In the genomic region with DNA sequence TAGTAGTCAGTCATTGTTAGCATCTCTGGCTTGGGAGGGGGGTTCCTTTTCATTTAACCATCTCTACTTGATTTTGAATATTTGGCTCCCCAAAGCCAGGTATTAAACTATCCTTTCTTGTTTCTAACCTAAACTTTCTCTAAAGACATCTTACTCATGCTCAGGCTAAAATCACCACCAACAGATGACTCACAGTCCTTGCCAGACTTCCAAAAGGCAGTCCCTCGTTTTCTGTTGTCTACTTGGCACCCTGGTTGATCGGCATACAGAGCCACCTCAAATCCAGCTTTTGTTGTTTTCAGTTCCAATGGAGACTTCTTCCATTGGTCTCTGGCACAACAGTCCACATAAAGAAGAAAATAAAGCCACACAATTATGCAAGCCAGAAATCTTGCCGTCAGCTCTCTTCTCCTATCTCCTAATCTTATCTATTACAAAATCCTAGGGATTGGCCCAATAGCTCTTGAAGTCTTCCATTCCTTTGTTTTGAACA, we compare ENCODE assay signal across 16 mouse cellular contexts.
"Had no signal": no experiment of that assay in that cellular context is flagged by ENCODE, and none has a peak within 500 bp of the region (broad histone marks: within the 10 kb centered on the region; RNA-seq: fewer than 3 reads in every experiment).

No protein-coding gene starts in this region.

- ATAC-seq: midbrain, embryonic 15.5 days had no signal

- H3K27ac ChIP-seq: kidney, postnatal 0 days; left cerebral cortex, adult 2 months; liver, embryonic 13.5 days; midbrain, embryonic 12.5 days; midbrain, embryonic 15.5 days; neural tube, embryonic 12.5 days; neural tube, embryonic 15.5 days had no signal

- H3K36me3 ChIP-seq: liver, embryonic 13.5 days; midbrain, embryonic 12.5 days; midbrain, embryonic 15.5 days; neural tube, embryonic 12.5 days; neural tube, embryonic 15.5 days had no signal

- H3K9me3 ChIP-seq: liver, embryonic 13.5 days; midbrain, embryonic 12.5 days; midbrain, embryonic 15.5 days; neural tube, embryonic 12.5 days; neural tube, embryonic 15.5 days had no signal

- DNase-seq: kidney, postnatal 36 days; layer of hippocampus, postnatal 36 days; liver, embryonic 13.5 days; lung, adult 2 months; lung, postnatal 14 days; lung, postnatal 4 days; retina, postnatal 1 day; right cerebral cortex, postnatal 25 days; thymus, adult 18-20 months; thymus, postnatal 36 days had no signal

- H3K27me3 ChIP-seq: liver, embryonic 13.5 days; midbrain, embryonic 12.5 days; midbrain, embryonic 15.5 days; neural tube, embryonic 12.5 days; neural tube, embryonic 15.5 days had no signal

- H3K4me1 ChIP-seq: midbrain, embryonic 12.5 days; midbrain, embryonic 15.5 days; neural tube, embryonic 12.5 days; neural tube, embryonic 15.5 days had no signal

- H3K4me3 ChIP-seq: left cerebral cortex, adult 2 months; liver, embryonic 13.5 days; midbrain, embryonic 12.5 days; midbrain, embryonic 15.5 days; neural tube, embryonic 12.5 days; neural tube, embryonic 15.5 days had no signal
